Comparison of ENCODE assay signal across 24 mouse cellular contexts in the genomic region with DNA sequence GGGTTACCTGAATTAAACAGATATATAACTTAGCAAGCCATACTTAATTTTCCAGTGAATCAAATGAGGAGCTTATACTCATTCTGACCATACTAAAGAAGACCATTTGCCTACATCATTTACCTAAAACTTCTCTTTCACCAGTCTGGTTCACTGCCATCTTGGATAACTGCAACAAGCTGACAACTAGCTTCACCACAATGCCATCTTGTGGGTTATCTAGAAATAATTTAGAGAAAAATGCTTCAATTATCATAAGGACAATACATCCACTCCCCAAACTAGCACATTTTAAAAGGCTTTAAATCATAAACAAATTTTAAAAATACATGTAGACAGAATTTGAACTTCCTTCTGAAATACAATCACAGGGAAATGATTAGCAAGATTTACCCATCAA. TPM values are rescaled to one million over a fixed set of nuclear protein-coding genes. Genes with fewer than 3 reads are reported as not detected.
DNase-seq lines count a peak whose midpoint lies in the region; ATAC-seq and TF ChIP-seq lines count a peak whose summit lies in the region.
"Had no signal": no experiment of that assay in that cellular context is flagged by ENCODE, and none has a peak within 500 bp of the region (broad histone marks: within the 10 kb centered on the region; RNA-seq: fewer than 3 reads in every experiment).

No protein-coding gene starts in this region.

- no peak for TF ChIP-seq EP300 in stomach, postnatal 0 days (optimal IDR thresholded peaks at IDR 0.05)

- H3K27me3 ChIP-seq in forebrain, postnatal 0 days (ENCODE audit: insufficient read depth, low read length) = no peaks in the 10 kb centered on the region
- H3K27me3 ChIP-seq in forebrain, embryonic 11.5 days (ENCODE audit: control insufficient read depth, insufficient read depth, low read length) = no peaks in the 10 kb centered on the region
- H3K27me3 ChIP-seq in midbrain, postnatal 0 days (ENCODE audit: insufficient read depth, low read length) = no peaks in the 10 kb centered on the region
- H3K27me3 ChIP-seq in midbrain, embryonic 11.5 days (ENCODE audit: control insufficient read depth, insufficient read depth, low read length) = no peaks in the 10 kb centered on the region
- no peaks in the 10 kb centered on the region for H3K27me3 ChIP-seq in stomach, postnatal 0 days (ENCODE audit: control insufficient read depth, insufficient read depth, low read length)
- H3K27me3 ChIP-seq in kidney, embryonic 14.5 days (ENCODE audit: control insufficient read depth, insufficient read depth, low read length) = no peaks in the 10 kb centered on the region
- H3K27me3 ChIP-seq: heart, embryonic 12.5 days; liver, embryonic 15.5 days; midbrain, embryonic 15.5 days; neural tube, embryonic 13.5 days had no signal

- H3K4me1 ChIP-seq in forebrain, postnatal 0 days (ENCODE audit: insufficient read depth) = no peaks in the 10 kb centered on the region
- no peaks in the 10 kb centered on the region for H3K4me1 ChIP-seq in forebrain, embryonic 11.5 days (replicated peaks; ENCODE audit: control insufficient read depth, insufficient read depth, low read length)
- H3K4me1 ChIP-seq in midbrain, postnatal 0 days (ENCODE audit: insufficient read depth, low read length) = no peaks in the 10 kb centered on the region
- no peaks in the 10 kb centered on the region for H3K4me1 ChIP-seq in midbrain, embryonic 11.5 days (ENCODE audit: control insufficient read depth, insufficient read depth, low read length)
- H3K4me1 ChIP-seq in stomach, postnatal 0 days (replicated peaks; ENCODE audit: control insufficient read depth, insufficient read depth) = no peaks in the 10 kb centered on the region
- H3K4me1 ChIP-seq in kidney, embryonic 14.5 days (ENCODE audit: control insufficient read depth, insufficient read depth, low read length) = no peaks in the 10 kb centered on the region
- H3K4me1 ChIP-seq: heart, embryonic 12.5 days; liver, embryonic 15.5 days; midbrain, embryonic 15.5 days; neural tube, embryonic 13.5 days had no signal

- H3K9me3 ChIP-seq in forebrain, postnatal 0 days (ENCODE audit: low read length) = no peaks in the 10 kb centered on the region
- H3K9me3 ChIP-seq in forebrain, embryonic 11.5 days (ENCODE audit: control insufficient read depth, low read length) = no peaks in the 10 kb centered on the region
- H3K9me3 ChIP-seq in midbrain, postnatal 0 days (ENCODE audit: low read length) = no peaks in the 10 kb centered on the region
- H3K9me3 ChIP-seq in midbrain, embryonic 11.5 days (ENCODE audit: control insufficient read depth, low read length) = no peaks in the 10 kb centered on the region
- H3K9me3 ChIP-seq in stomach, postnatal 0 days (ENCODE audit: control insufficient read depth, low read length) = no peaks in the 10 kb centered on the region
- no peaks in the 10 kb centered on the region for H3K9me3 ChIP-seq in kidney, embryonic 14.5 days (ENCODE audit: control insufficient read depth, low read length)
- H3K9me3 ChIP-seq: heart, embryonic 12.5 days; liver, embryonic 15.5 days; midbrain, embryonic 15.5 days; neural tube, embryonic 13.5 days had no signal

- peak; percentile 26 for TF ChIP-seq CTCF in forebrain, postnatal 0 days (IDR thresholded peaks at IDR 0.05; ENCODE audit: low read depth)
- peak; percentile 14 for TF ChIP-seq CTCF in left cerebral cortex, adult 2 months (IDR thresholded peaks at IDR 0.05)
- TF ChIP-seq CTCF in midbrain, postnatal 0 days (IDR thresholded peaks at IDR 0.05) = peak; percentile 64
- peak; percentile 35 for TF ChIP-seq CTCF in stomach, postnatal 0 days (IDR thresholded peaks at IDR 0.05; ENCODE audit: low read depth)

- intact Hi-C loops in left cerebral cortex, adult 2 months (cut with DNase I) = loop anchor here (2.0 kb wide), 1 partner anchor 231 kb away; no protein-coding TSS in a partner anchor
- intact Hi-C loops in left cerebral cortex, postnatal 10 days (cut with DNase I) = loop anchor here (10.0 kb wide), 1 partner anchor 231 kb away; no protein-coding TSS in a partner anchor

- no peak for DNase-seq in forebrain, postnatal 0 days
- DNase-seq in forebrain, embryonic 11.5 days (ENCODE audit: low spot score) = no peak
- DNase-seq in left cerebral cortex, adult 2 months (ENCODE audit: extremely low spot score in 1 of 2, low spot score in 2 of 2) = no peak
- no peak for DNase-seq in left cerebral cortex, postnatal 10 days (ENCODE audit: extremely low spot score in 1 of 2, low spot score in 2 of 2)
- peak; percentile 47 for DNase-seq in midbrain, postnatal 0 days (ENCODE audit: low spot score)
- DNase-seq in midbrain, embryonic 11.5 days (ENCODE audit: low spot score, missing footprints) = no peak
- no peak for DNase-seq in stomach, postnatal 0 days (ENCODE audit: low spot score)
- DNase-seq: adrenal gland, postnatal 25 days; cerebellum, adult 2 months; cerebellum, postnatal 36 days; heart, adult 2 months; heart, postnatal 4 days; kidney, adult 2 months; kidney, postnatal 25 days had no signal

- no peak overlapping the region for H3K4me2 ChIP-seq in forebrain, postnatal 0 days (ENCODE audit: low read depth)
- no peak overlapping the region for H3K4me2 ChIP-seq in forebrain, embryonic 11.5 days (ENCODE audit: low read depth, low read length, severe bottlenecking)
- H3K4me2 ChIP-seq in midbrain, postnatal 0 days (ENCODE audit: low read depth, low read length, poor library complexity, severe bottlenecking) = no peak overlapping the region
- H3K4me2 ChIP-seq in midbrain, embryonic 11.5 days = no peak overlapping the region
- no peak overlapping the region for H3K4me2 ChIP-seq in stomach, postnatal 0 days (replicated peaks; ENCODE audit: low read depth)
- H3K4me2 ChIP-seq in kidney, embryonic 14.5 days (replicated peaks; ENCODE audit: low read depth, low read length) = no peak overlapping the region
- H3K4me2 ChIP-seq: heart, embryonic 12.5 days; hindbrain, embryonic 14.5 days; liver, embryonic 15.5 days; midbrain, embryonic 15.5 days; neural tube, embryonic 13.5 days had no signal

- no peak overlapping the region for H3K27ac ChIP-seq in forebrain, postnatal 0 days (ENCODE audit: low read depth, low read length)
- no peak overlapping the region for H3K27ac ChIP-seq in forebrain, embryonic 11.5 days (ENCODE audit: low read depth, low read length)
- H3K27ac ChIP-seq in left cerebral cortex, adult 2 months = no peak overlapping the region
- no peak overlapping the region for H3K27ac ChIP-seq in midbrain, postnatal 0 days (ENCODE audit: low read depth, low read length)
- no peak overlapping the region for H3K27ac ChIP-seq in midbrain, embryonic 11.5 days (ENCODE audit: low read depth, low read length)
- H3K27ac ChIP-seq in stomach, postnatal 0 days (replicated peaks) = no peak overlapping the region
- no peak overlapping the region for H3K27ac ChIP-seq in kidney, embryonic 14.5 days (ENCODE audit: low read depth, low read length)
- H3K27ac ChIP-seq: heart, adult 2 months; hindbrain, embryonic 14.5 days; liver, embryonic 15.5 days; macrophage; midbrain, embryonic 15.5 days; neural tube, embryonic 13.5 days had no signal

- no peak for ATAC-seq in forebrain, postnatal 0 days
- ATAC-seq in forebrain, embryonic 11.5 days (replicated peaks; ENCODE audit: low FRiP score) = no peak
- ATAC-seq in midbrain, postnatal 0 days (ENCODE audit: low FRiP score) = no peak
- ATAC-seq in midbrain, embryonic 11.5 days (ENCODE audit: low FRiP score) = no peak
- no peak for ATAC-seq in stomach, postnatal 0 days (ENCODE audit: low FRiP score, low TSS enrichment)
- ATAC-seq in kidney, embryonic 14.5 days (ENCODE audit: low FRiP score, low TSS enrichment) = no peak
- ATAC-seq: forebrain, embryonic 16.5 days; inflammation-experienced regulatory T-cells, adult 6 months; midbrain, embryonic 15.5 days had no signal

- no peak overlapping the region for H3K9ac ChIP-seq in forebrain, postnatal 0 days
- H3K9ac ChIP-seq in forebrain, embryonic 11.5 days (ENCODE audit: low read length) = no peak overlapping the region
- H3K9ac ChIP-seq in midbrain, postnatal 0 days (replicated peaks; ENCODE audit: low read length, poor library complexity, severe bottlenecking) = no peak overlapping the region
- no peak overlapping the region for H3K9ac ChIP-seq in midbrain, embryonic 11.5 days (ENCODE audit: low read length)
- no peak overlapping the region for H3K9ac ChIP-seq in stomach, postnatal 0 days (ENCODE audit: low read length)
- no peak overlapping the region for H3K9ac ChIP-seq in kidney, embryonic 14.5 days (ENCODE audit: low read depth, low read length)
- H3K9ac ChIP-seq: heart, embryonic 12.5 days; hindbrain, embryonic 14.5 days; liver, embryonic 15.5 days; midbrain, embryonic 15.5 days; neural tube, embryonic 13.5 days had no signal

- H3K4me3 ChIP-seq in forebrain, postnatal 0 days (ENCODE audit: low read depth, low read length) = no peak overlapping the region
- H3K4me3 ChIP-seq in forebrain, embryonic 11.5 days (ENCODE audit: low read depth, low read length) = no peak overlapping the region
- H3K4me3 ChIP-seq in left cerebral cortex, adult 2 months = no peak overlapping the region
- H3K4me3 ChIP-seq in midbrain, postnatal 0 days (ENCODE audit: low read depth, low read length) = no peak overlapping the region
- no peak overlapping the region for H3K4me3 ChIP-seq in midbrain, embryonic 11.5 days (ENCODE audit: low read depth, low read length)
- no peak overlapping the region for H3K4me3 ChIP-seq in stomach, postnatal 0 days (ENCODE audit: low read depth, low read length)
- H3K4me3 ChIP-seq in kidney, embryonic 14.5 days (ENCODE audit: low read length) = no peak overlapping the region
- H3K4me3 ChIP-seq: heart, adult 2 months; heart, embryonic 12.5 days; liver, embryonic 15.5 days; midbrain, embryonic 15.5 days; myocyte; neural tube, embryonic 13.5 days had no signal

- H3K36me3 ChIP-seq in forebrain, postnatal 0 days (ENCODE audit: insufficient read depth) = peaks cover 36% of the 10 kb centered on the region
- no peaks in the 10 kb centered on the region; the same call in 1 of the 2 replicates for H3K36me3 ChIP-seq in forebrain, embryonic 11.5 days (ENCODE audit: control insufficient read depth, insufficient read depth, low read length)
- H3K36me3 ChIP-seq in midbrain, postnatal 0 days (ENCODE audit: insufficient read depth, low read length) = peaks cover 13% of the 10 kb centered on the region
- peaks cover 3% of the 10 kb centered on the region; the same call in 1 of the 2 replicates for H3K36me3 ChIP-seq in midbrain, embryonic 11.5 days (ENCODE audit: control insufficient read depth, insufficient read depth, low read length)
- no peaks in the 10 kb centered on the region for H3K36me3 ChIP-seq in stomach, postnatal 0 days (ENCODE audit: control insufficient read depth, insufficient read depth, low read length)
- peaks cover 53% of the 10 kb centered on the region for H3K36me3 ChIP-seq in kidney, embryonic 14.5 days (ENCODE audit: control insufficient read depth, insufficient read depth, low read length)

RNA-seq across cellular contexts. Expression of a gene that starts 50.7 kb away (rescaled TPM):
- 11.1 and 22.2 TPM in 2 replicates for total RNA-seq in forebrain, postnatal 0 days (2014; rRNA removed)
- polyA plus RNA-seq in forebrain, postnatal 0 days (2015; fragmentation: Nextera tagmentation; extraction: Ambion mirVana) = 4.8 and 4.9 TPM in 2 replicates
- 21.5 and 27.2 TPM in 2 replicates for polyA plus RNA-seq in forebrain, embryonic 11.5 days (2014; fragmentation: Nextera tagmentation; extraction: Ambion mirVana)
- 10 to 100 TPM; 16.8 to 20.2 TPM for total RNA-seq in left cerebral cortex, adult 2 months (2021)
- total RNA-seq in left cerebral cortex, postnatal 10 days (2021) = 10 to 100 TPM; 19.3 to 19.7 TPM
- total RNA-seq in midbrain, postnatal 0 days (2014; rRNA removed) = 6.7 and 9.7 TPM in 2 replicates
- 3.2 and 4.4 TPM in 2 replicates for polyA plus RNA-seq in midbrain, postnatal 0 days (2015; fragmentation: Nextera tagmentation; extraction: Ambion mirVana)
- polyA plus RNA-seq in midbrain, embryonic 11.5 days (2014; fragmentation: Nextera tagmentation; extraction: Ambion mirVana) = 17.7 and 18.0 TPM in 2 replicates
- polyA plus RNA-seq in stomach, postnatal 0 days (2015; fragmentation: Nextera tagmentation; extraction: Ambion mirVana) = 6.7 and 7.5 TPM in 2 replicates
- 24.9 and 26.1 TPM in 2 replicates for polyA plus RNA-seq in kidney, embryonic 14.5 days (2014; fragmentation: Nextera tagmentation; extraction: Ambion mirVana)

RNA-seq across cellular contexts. Expression of a gene that starts 51.0 kb away (rescaled TPM):
- 14.1 and 17.4 TPM in 2 replicates for total RNA-seq in forebrain, postnatal 0 days (2014; rRNA removed)
- polyA plus RNA-seq in forebrain, postnatal 0 days (2015; fragmentation: Nextera tagmentation; extraction: Ambion mirVana) = 5.3 and 8.6 TPM in 2 replicates
- 24.3 and 27.3 TPM in 2 replicates for polyA plus RNA-seq in forebrain, embryonic 11.5 days (2014; fragmentation: Nextera tagmentation; extraction: Ambion mirVana)
- total RNA-seq in left cerebral cortex, adult 2 months (2021) = 10 to 100 TPM; 17.8 to 20.0 TPM
- 10 to 100 TPM; 14.8 to 15.2 TPM for total RNA-seq in left cerebral cortex, postnatal 10 days (2021)
- total RNA-seq in midbrain, postnatal 0 days (2014; rRNA removed) = 11.3 and 15.1 TPM in 2 replicates
- 7.8 and 8.3 TPM in 2 replicates for polyA plus RNA-seq in midbrain, postnatal 0 days (2015; fragmentation: Nextera tagmentation; extraction: Ambion mirVana)
- 22.2 and 25.4 TPM in 2 replicates for polyA plus RNA-seq in midbrain, embryonic 11.5 days (2014; fragmentation: Nextera tagmentation; extraction: Ambion mirVana)
- 4.9 and 5.1 TPM in 2 replicates for polyA plus RNA-seq in stomach, postnatal 0 days (2015; fragmentation: Nextera tagmentation; extraction: Ambion mirVana)
- 15.4 and 25.3 TPM in 2 replicates for polyA plus RNA-seq in kidney, embryonic 14.5 days (2014; fragmentation: Nextera tagmentation; extraction: Ambion mirVana)

Comparison
In these comparisons a context has a peak if more than half of its experiments do, and no peak if none do; other contexts are left out.
1. CTCF ChIP-seq: peak in every context shown above with its lines; median percentile 64 in midbrain, postnatal 0 days; 35 in stomach, postnatal 0 days; 26 in forebrain, postnatal 0 days; 14 in left cerebral cortex, adult 2 months.